Mouse (Mus musculus) liver, postnatal 0 days (tissue): Measurements from ENCODE around the gene Hivep3.

ENCODE experiments used
- CTCF ChIP-seq: sonication (generic); IDR thresholded peaks from 2 replicates; pipeline ENCODE4 v1.5.1; 2016; ENCODE audit warnings: antibody characterized with exemption, low read depth
- EP300 ChIP-seq: IDR thresholded peaks from 2 replicates; pipeline ENCODE4 v1.6.1; 2016; ENCODE audit warnings: antibody characterized with exemption, low read depth, mild to moderate bottlenecking

GRCm38 (mm10) chr4:120161166-120161949 lies 427.8 kb downstream of the Hivep3 start, which contains the start of gene Edn2:
- no peak for TF ChIP-seq CTCF
- TF ChIP-seq EP300 = no peak
